Mouse (Mus musculus): ENCODE results near the gene Gm28230.

Gm28230 gene

DNA sequence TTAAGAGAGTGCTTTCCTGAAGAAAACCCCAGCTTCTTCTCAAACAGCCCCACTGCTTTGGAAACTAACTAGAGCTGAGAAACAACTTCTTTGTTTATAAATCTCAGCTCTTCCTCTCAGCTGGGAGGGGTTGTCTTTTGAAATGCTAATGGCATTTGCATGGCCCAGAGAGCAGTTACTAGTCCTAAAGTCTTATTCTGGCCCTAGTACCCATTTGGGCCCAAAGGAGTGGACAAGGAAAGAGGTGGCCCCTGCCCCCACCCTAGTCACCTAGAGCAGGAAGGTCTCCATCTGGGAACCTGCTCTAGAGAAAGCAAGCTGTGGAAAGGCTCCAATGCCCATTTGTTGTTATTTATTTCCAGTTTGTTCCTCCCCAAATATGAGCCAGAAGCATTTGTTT, 4.5 kb downstream of the Gm28230 start:
- TF ChIP-seq CTCF (conservative IDR thresholded peaks at IDR 0.05; ENCODE audit: low read length) (no peak), POU5F1 (IDR thresholded peaks at IDR 0.05; ENCODE audit: borderline replicate concordance, low read length) (no peak), NANOG (IDR thresholded peaks at IDR 0.05; ENCODE audit: borderline replicate concordance, low read length) (no peak)

DNA sequence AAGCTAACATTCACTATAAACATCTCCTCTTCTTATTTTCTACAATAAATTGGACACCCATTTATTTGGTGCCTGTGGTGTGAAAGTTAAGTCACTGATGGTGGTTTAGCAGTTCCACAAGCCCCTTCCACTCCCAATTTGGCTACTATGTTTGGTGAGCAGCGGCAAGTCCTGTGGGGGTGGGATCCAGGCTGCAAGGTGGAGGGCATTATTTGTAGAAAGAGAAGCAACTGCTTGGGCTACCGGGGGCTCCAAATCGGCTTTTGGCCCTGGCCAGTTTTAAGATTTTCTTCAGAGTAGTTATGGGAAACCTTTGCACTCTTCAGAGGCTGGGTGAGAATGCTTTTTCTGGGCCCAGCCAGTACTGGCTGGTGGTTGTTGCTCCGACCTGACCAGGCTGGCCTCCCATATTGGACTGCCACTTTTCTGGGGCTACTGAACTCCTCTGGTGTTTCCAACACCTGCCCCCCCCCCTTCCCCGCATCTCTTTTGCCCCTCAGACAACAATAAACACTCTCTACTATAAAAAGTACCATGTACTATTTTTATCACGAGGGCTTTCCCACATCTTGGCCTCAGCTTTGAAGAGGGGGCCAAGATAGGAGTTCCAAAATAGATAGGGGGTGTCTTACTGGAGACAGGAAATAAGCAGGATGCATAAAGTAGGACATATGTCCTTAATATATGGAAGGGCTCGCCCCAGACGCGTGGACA, 5.4 kb downstream of the Gm28230 start:
- TF ChIP-seq CTCF (conservative IDR thresholded peaks at IDR 0.05; ENCODE audit: low read length) (no peak), POU5F1 (IDR thresholded peaks at IDR 0.05; ENCODE audit: borderline replicate concordance, low read length) (no peak), NANOG (IDR thresholded peaks at IDR 0.05; ENCODE audit: borderline replicate concordance, low read length) (no peak)
- no peaks in the 10 kb centered on the region for H3K9me3 ChIP-seq (ENCODE audit: low read length)
- peaks cover 96% of the 10 kb centered on the region for H3K27me3 ChIP-seq (ENCODE audit: insufficient read depth, low read length)

More for the DNA sequence above, 4.5 kb downstream of the Gm28230 start:
- Histone ChIP-seq H3K4me1 (replicated peaks; ENCODE audit: low read depth, low read length) (peaks cover 40% of the 10 kb centered on the region), H3K36me3 (ENCODE audit: insufficient read depth, low read length) (no peaks in the 10 kb centered on the region), H3K4me3 (replicated peaks; ENCODE audit: low read length) (no peak overlapping the region), H3K27me3 (ENCODE audit: insufficient read depth, low read length) (peaks cover 96% of the 10 kb centered on the region), H3K9me3 (ENCODE audit: low read length) (no peaks in the 10 kb centered on the region)

GRCm38 (mm10) chr2:74732513-74733316, 6.2 kb downstream of the Gm28230 start:
- no peaks in the 10 kb centered on the region for H3K36me3 ChIP-seq (ENCODE audit: insufficient read depth, low read length)
- TF ChIP-seq NANOG (IDR thresholded peaks at IDR 0.05; ENCODE audit: borderline replicate concordance, low read length) (no peak), CTCF (conservative IDR thresholded peaks at IDR 0.05; ENCODE audit: low read length) (no peak), POU5F1 (IDR thresholded peaks at IDR 0.05; ENCODE audit: borderline replicate concordance, low read length) (no peak)
- peak overlapping the region; percentile 37; the same call in 1 of the 2 replicates for H3K4me3 ChIP-seq (replicated peaks; ENCODE audit: low read length)
- H3K27me3 ChIP-seq (ENCODE audit: insufficient read depth, low read length) = peaks cover 96% of the 10 kb centered on the region
- no peaks in the 10 kb centered on the region for H3K9me3 ChIP-seq (ENCODE audit: low read length)
- peaks cover 40% of the 10 kb centered on the region for H3K4me1 ChIP-seq (replicated peaks; ENCODE audit: low read depth, low read length)

More for the DNA sequence above, 5.4 kb downstream of the Gm28230 start:
- Histone ChIP-seq H3K36me3 (ENCODE audit: insufficient read depth, low read length) (no peaks in the 10 kb centered on the region), H3K4me1 (replicated peaks; ENCODE audit: low read depth, low read length) (peaks cover 40% of the 10 kb centered on the region), H3K4me3 (replicated peaks; ENCODE audit: low read length) (no peak overlapping the region)

DNA sequence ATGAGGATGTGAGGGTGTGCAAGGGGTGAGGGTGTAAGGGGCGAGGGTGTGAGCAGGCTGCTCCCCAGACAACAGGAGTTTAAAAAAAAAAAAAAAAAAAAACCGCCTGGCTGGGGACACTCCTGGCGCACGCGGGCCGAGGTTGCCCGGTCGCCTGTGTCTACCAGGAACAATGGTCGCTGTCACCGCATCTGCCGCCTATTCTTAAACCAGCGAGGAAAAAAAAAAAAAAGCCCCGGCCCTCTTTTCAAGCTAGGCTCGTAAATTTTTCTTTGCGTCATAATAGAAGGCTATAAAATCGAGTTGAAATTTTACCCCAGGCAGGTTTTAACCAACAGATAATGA, 6.8 kb downstream of the Gm28230 start:
- H3K9me3 ChIP-seq (ENCODE audit: low read length) = no peaks in the 10 kb centered on the region
- H3K27me3 ChIP-seq (ENCODE audit: insufficient read depth, low read length) = peaks cover 96% of the 10 kb centered on the region
- H3K4me3 ChIP-seq (replicated peaks; ENCODE audit: low read length) = 0 out of 2 replicates have a peak overlapping the region, but pooled peaks have one; percentile 37
- H3K36me3 ChIP-seq (ENCODE audit: insufficient read depth, low read length) = no peaks in the 10 kb centered on the region
- TF ChIP-seq NANOG (IDR thresholded peaks at IDR 0.05; ENCODE audit: borderline replicate concordance, low read length) (no peak), CTCF (conservative IDR thresholded peaks at IDR 0.05; ENCODE audit: low read length) (no peak), POU5F1 (IDR thresholded peaks at IDR 0.05; ENCODE audit: borderline replicate concordance, low read length) (no peak)
- peaks cover 35% of the 10 kb centered on the region for H3K4me1 ChIP-seq (replicated peaks; ENCODE audit: low read depth, low read length)

DNA sequence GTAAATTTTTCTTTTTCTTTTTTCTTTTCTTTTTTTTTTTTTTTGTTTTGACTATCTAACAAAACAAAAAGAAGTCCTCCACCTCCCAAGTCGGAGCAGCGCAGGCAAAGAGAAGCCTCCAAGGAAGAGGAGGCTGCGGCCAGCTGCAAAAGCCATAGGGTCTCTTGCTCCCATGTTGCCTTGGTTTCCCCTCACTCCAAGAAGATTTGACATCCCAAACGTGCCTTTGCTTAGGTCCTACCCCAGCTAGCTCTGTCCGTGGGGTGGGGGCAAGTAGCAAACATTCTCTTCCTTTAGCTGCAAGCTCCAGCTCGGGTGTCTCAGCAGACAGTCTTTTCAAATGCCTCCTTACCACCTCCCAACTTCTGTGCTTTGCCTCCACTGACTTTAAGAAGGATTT, 7.2 kb downstream of the Gm28230 start:
- TF ChIP-seq POU5F1 (IDR thresholded peaks at IDR 0.05; ENCODE audit: borderline replicate concordance, low read length) (no peak), NANOG (IDR thresholded peaks at IDR 0.05; ENCODE audit: borderline replicate concordance, low read length) (no peak), CTCF (conservative IDR thresholded peaks at IDR 0.05; ENCODE audit: low read length) (no peak)
- H3K9me3 ChIP-seq (ENCODE audit: low read length) = no peaks in the 10 kb centered on the region
- no peaks in the 10 kb centered on the region for H3K36me3 ChIP-seq (ENCODE audit: insufficient read depth, low read length)
- H3K27me3 ChIP-seq (ENCODE audit: insufficient read depth, low read length) = peaks cover 97% of the 10 kb centered on the region
- peaks cover 35% of the 10 kb centered on the region for H3K4me1 ChIP-seq (replicated peaks; ENCODE audit: low read depth, low read length)
- H3K4me3 ChIP-seq (replicated peaks; ENCODE audit: low read length) = no peak overlapping the region

- Histone ChIP-seq H3K4me3 (replicated peaks; ENCODE audit: low read length) (no peak overlapping the region), H3K27me3 (ENCODE audit: insufficient read depth, low read length) (peaks cover 97% of the 10 kb centered on the region), H3K36me3 (ENCODE audit: insufficient read depth, low read length) (no peaks in the 10 kb centered on the region), H3K4me1 (replicated peaks; ENCODE audit: low read depth, low read length) (peaks cover 40% of the 10 kb centered on the region), H3K9me3 (ENCODE audit: low read length) (peaks cover 3% of the 10 kb centered on the region; the same call in 1 of the 2 replicates)
- no peak for TF ChIP-seq NANOG (IDR thresholded peaks at IDR 0.05; ENCODE audit: borderline replicate concordance, low read length)
- TF ChIP-seq POU5F1 (IDR thresholded peaks at IDR 0.05; ENCODE audit: borderline replicate concordance, low read length) = no peak
- TF ChIP-seq CTCF (conservative IDR thresholded peaks at IDR 0.05; ENCODE audit: low read length) = no peak
These were observed 7.9 kb downstream of the Gm28230 start for GRCm38 (mm10) chr2:74734451-74734850.

DNA sequence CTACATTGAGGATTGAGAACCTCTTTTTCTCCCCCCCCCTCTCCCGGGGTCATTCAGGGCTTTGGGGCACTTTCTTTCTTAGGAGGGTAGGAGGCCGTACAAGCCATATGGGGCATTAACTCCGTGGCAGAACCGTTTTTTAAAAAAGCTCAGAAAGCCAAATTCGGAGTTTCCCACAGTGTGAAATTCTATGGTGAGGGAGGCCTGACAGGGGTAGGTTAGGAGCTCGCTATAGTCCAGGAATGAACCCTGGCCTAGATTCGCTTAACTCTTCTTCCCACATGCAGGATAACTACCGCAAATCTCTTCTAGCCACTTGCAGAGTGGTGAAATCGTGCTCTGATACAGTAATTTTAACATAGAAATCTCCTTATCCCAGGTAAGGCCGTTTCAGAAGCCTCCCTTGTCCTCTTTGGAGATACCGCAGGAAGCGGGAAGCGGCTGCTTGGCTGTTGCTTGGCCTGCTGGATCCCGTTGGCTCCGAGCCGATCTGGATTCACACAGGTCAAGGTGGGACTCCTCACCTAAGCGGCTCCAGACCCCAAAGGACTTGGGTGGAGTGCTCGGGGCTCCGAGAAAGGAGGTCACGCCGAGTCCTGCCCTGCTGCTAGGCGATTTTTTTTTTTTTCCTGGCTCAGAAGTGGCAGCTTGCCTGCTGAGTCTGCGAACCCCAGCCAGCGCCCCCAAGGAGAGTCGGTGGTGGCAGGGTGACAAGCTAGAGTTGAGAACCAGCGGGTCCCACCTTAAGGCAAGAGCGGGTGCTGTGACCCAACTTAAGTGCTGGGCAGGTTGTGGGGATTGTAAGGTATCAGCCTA, 8.7 kb downstream of the Gm28230 start:
- no peak overlapping the region; the same call in 1 of the 2 replicates for H3K4me3 ChIP-seq (replicated peaks; ENCODE audit: low read length)
- no peak for TF ChIP-seq NANOG (IDR thresholded peaks at IDR 0.05; ENCODE audit: borderline replicate concordance, low read length)
- TF ChIP-seq CTCF (conservative IDR thresholded peaks at IDR 0.05; ENCODE audit: low read length) = no peak
- TF ChIP-seq POU5F1 (IDR thresholded peaks at IDR 0.05; ENCODE audit: borderline replicate concordance, low read length) = no peak

More for the DNA sequence above, 8.7 kb downstream of the Gm28230 start:
- Histone ChIP-seq H3K9me3 (ENCODE audit: low read length) (peaks cover 3% of the 10 kb centered on the region; the same call in 1 of the 2 replicates), H3K36me3 (ENCODE audit: insufficient read depth, low read length) (no peaks in the 10 kb centered on the region), H3K4me1 (replicated peaks; ENCODE audit: low read depth, low read length) (peaks cover 43% of the 10 kb centered on the region), H3K27me3 (ENCODE audit: insufficient read depth, low read length) (peaks cover 99% of the 10 kb centered on the region)

Data from E14TG2a.4 (cell line).